Mouse (Mus musculus): Measurements from ENCODE around the gene Gm38655. TPM values are rescaled to one million over a fixed set of nuclear protein-coding genes. Genes with fewer than 3 reads are reported as not detected.
A peak's percentile ranks its signal among the peaks of the same experiment; 100 is the strongest.
"Not testable (repeated sequence)": the region's sequence is repeated elsewhere in the genome, so short reads cannot be mapped to it uniquely, and the experiment has no call there.

The Gm38655 gene
- total RNA-seq, 1 experiment from 2014 or later = not detected

- ATAC-seq (ENCODE audit: extremely low read depth, insufficient number of reproducible peaks, low FRiP score, poor library complexity, severe bottlenecking) = peak; percentile 94
Measured at GRCm38 (mm10) chr17:25184129-25184691, 8.9 kb upstream of the Gm38655 start, which contains the start of gene BC003965. Gene BC003965 (plus strand): TSS chr17:25184554.

- no peak for ATAC-seq (ENCODE audit: extremely low read depth, insufficient number of reproducible peaks, low FRiP score, poor library complexity, severe bottlenecking)
Measured at GRCm38 (mm10) chr17:25183232-25183631, 8.0 kb upstream of the Gm38655 start.

- ATAC-seq (ENCODE audit: extremely low read depth, insufficient number of reproducible peaks, low FRiP score, poor library complexity, severe bottlenecking) = no peak
Measured at GRCm38 (mm10) chr17:25172558-25172957, 2.7 kb downstream of the Gm38655 start.

GRCm38 (mm10) chr17:25169706-25170105, 5.6 kb downstream of the Gm38655 start:
- ATAC-seq (ENCODE audit: extremely low read depth, insufficient number of reproducible peaks, low FRiP score, poor library complexity, severe bottlenecking) = no peak

GRCm38 (mm10) chr17:25165970-25166671, 9.2 kb downstream of the Gm38655 start:
- no peak for ATAC-seq (ENCODE audit: extremely low read depth, insufficient number of reproducible peaks, low FRiP score, poor library complexity, severe bottlenecking)

GRCm38 (mm10) chr17:25164770-25165169, 10.5 kb downstream of the Gm38655 start:
- ATAC-seq (ENCODE audit: extremely low read depth, insufficient number of reproducible peaks, low FRiP score, poor library complexity, severe bottlenecking) = no peak

GRCm38 (mm10) chr17:25163387-25163786, 11.9 kb downstream of the Gm38655 start:
- ATAC-seq (ENCODE audit: extremely low read depth, insufficient number of reproducible peaks, low FRiP score, poor library complexity, severe bottlenecking) = no peak

- no peak for ATAC-seq (ENCODE audit: extremely low read depth, insufficient number of reproducible peaks, low FRiP score, poor library complexity, severe bottlenecking)
Measured at GRCm38 (mm10) chr17:25162161-25162560, 13.1 kb downstream of the Gm38655 start, which contains the start of gene Ccdc154. Gene Ccdc154 (plus strand): TSS chr17:25162461.

- ATAC-seq (ENCODE audit: extremely low read depth, insufficient number of reproducible peaks, low FRiP score, poor library complexity, severe bottlenecking) = no peak
Measured at GRCm38 (mm10) chr17:25139960-25140359, 35.3 kb downstream of the Gm38655 start.

GRCm38 (mm10) chr17:25138803-25139202, 36.5 kb downstream of the Gm38655 start:
- ATAC-seq (ENCODE audit: extremely low read depth, insufficient number of reproducible peaks, low FRiP score, poor library complexity, severe bottlenecking) = no peak

- no peak for ATAC-seq (ENCODE audit: extremely low read depth, insufficient number of reproducible peaks, low FRiP score, poor library complexity, severe bottlenecking)
Measured at GRCm38 (mm10) chr17:25135622-25136021, 39.6 kb downstream of the Gm38655 start.

GRCm38 (mm10) chr17:25133275-25133698, 42.0 kb downstream of the Gm38655 start, which contains the start of gene Clcn7:
Gene Clcn7 (plus strand): TSS chr17:25133391.
- peak; percentile 68 for ATAC-seq (ENCODE audit: extremely low read depth, insufficient number of reproducible peaks, low FRiP score, poor library complexity, severe bottlenecking)

GRCm38 (mm10) chr17:25130060-25130459, 45.2 kb downstream of the Gm38655 start:
- ATAC-seq (ENCODE audit: extremely low read depth, insufficient number of reproducible peaks, low FRiP score, poor library complexity, severe bottlenecking) = no peak

GRCm38 (mm10) chr17:25127681-25128080, 47.6 kb downstream of the Gm38655 start:
- no peak for ATAC-seq (ENCODE audit: extremely low read depth, insufficient number of reproducible peaks, low FRiP score, poor library complexity, severe bottlenecking)

GRCm38 (mm10) chr17:25127079-25127478, 48.2 kb downstream of the Gm38655 start:
- no peak for ATAC-seq (ENCODE audit: extremely low read depth, insufficient number of reproducible peaks, low FRiP score, poor library complexity, severe bottlenecking)

- not testable (repeated sequence) for ATAC-seq (ENCODE audit: extremely low read depth, insufficient number of reproducible peaks, low FRiP score, poor library complexity, severe bottlenecking)
Measured at GRCm38 (mm10) chr17:25125442-25126060, 49.7 kb downstream of the Gm38655 start.

- peak; percentile 47; the same call in 1 of the 2 replicates for ATAC-seq (ENCODE audit: extremely low read depth, insufficient number of reproducible peaks, low FRiP score, poor library complexity, severe bottlenecking)
Measured at GRCm38 (mm10) chr17:25123979-25124378, 51.3 kb downstream of the Gm38655 start.

Measured in neutrophil, adult 5-6 weeks (primary cell).